Mouse (Mus musculus) gastrocnemius, adult 2 months (tissue): Measurements from ENCODE around the gene Padi3. TPM values are rescaled to one million over a fixed set of nuclear protein-coding genes. Genes with fewer than 3 reads are reported as not detected.
A peak's percentile ranks its signal among the peaks of the same experiment; 100 is the strongest.

Source experiments
- DNase-seq: peaks from one replicate; pipeline ENCODE4 v3.0.0; 2022
- H3K27ac ChIP-seq: fragments of 200-600 bp; 2 replicates; pipeline ENCODE4 v1.8.1; 2022; ENCODE audit warnings: mild to moderate bottlenecking
- H3K4me3 ChIP-seq: fragments of 200-600 bp; 2 replicates; pipeline ENCODE4 v1.8.1; 2022; ENCODE audit warnings: mild to moderate bottlenecking, moderate library complexity
- CTCF ChIP-seq: fragments of 200-600 bp; IDR thresholded peaks from 2 replicates; pipeline ENCODE4 v1.8.1; 2022; ENCODE audit warnings: antibody characterized with exemption, mild to moderate bottlenecking, moderate library complexity
- intact Hi-C: fragments of 180-260 bp; cut with DNase I; formaldehyde crosslinking; loops from one replicate; pipeline ENCODE4 v1.15.1; 2025
- total RNA-seq, 2 experiments: library from RNA; stranded (reverse); gene quantifications; 2 replicates each; pipeline ENCODE4 v1.2.3; 2021

The Padi3 gene
- total RNA-seq, 2 experiments from 2014 or later, result 1.1 to 6.9 TPM

- intact Hi-C loops, result loop anchor here (5.0 kb wide), 1 partner anchor 46 kb away; no protein-coding TSS in a partner anchor
- DNase-seq, result no peak
- Histone ChIP-seq H3K4me3 (no peak overlapping the region), H3K27ac (no peak overlapping the region)
- no peak for TF ChIP-seq CTCF
These were observed 25.9 kb upstream of the Padi3 start for GRCm38 (mm10) chr4:140836208-140836866.

- H3K27ac ChIP-seq, result no peak overlapping the region
- intact Hi-C loops, result loop anchor here (5.0 kb wide), 1 partner anchor 47 kb away; no protein-coding TSS in a partner anchor
- DNase-seq, result peak; percentile 40
- TF ChIP-seq CTCF, result no peak
- H3K4me3 ChIP-seq, result no peak overlapping the region
These were observed 25.2 kb upstream of the Padi3 start for GRCm38 (mm10) chr4:140835682-140836081.

DNA sequence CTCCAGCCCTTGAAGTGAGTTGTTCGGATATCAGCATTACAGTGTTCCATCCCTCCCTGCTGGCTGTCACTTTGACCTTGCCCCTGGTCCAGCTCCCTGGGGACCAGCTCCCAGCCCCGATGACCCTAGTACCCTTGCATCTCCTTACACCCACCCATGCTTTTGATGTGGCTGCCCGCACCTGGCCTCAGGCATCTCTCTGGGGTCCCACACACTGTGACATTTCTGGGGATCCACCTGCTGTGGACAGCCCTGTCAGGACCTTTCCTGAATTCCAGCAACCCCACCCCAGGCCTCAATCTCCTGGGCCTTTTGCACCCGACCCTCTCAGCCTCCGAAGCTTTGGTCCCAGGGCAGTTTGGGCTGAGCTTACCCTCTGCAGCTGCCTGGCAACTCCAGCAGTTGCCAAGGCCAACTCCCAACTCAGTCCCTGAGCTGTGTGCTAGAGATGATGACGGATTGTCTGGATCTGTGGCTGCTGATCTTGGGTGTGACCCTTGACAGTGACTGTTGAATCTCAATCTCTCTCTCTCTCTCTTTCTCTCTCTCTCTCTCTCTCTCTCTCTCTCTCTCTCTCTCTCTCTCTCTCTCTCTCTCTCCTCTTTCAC, 24.0 kb upstream of the Padi3 start:
- Histone ChIP-seq H3K27ac (no peak overlapping the region), H3K4me3 (no peak overlapping the region)
- no peak for TF ChIP-seq CTCF
- intact Hi-C loops, result no loop called here
- DNase-seq, result no peak

- Histone ChIP-seq H3K27ac (no peak overlapping the region), H3K4me3 (no peak overlapping the region)
- intact Hi-C loops, result no loop called here
- no peak for DNase-seq
- no peak for TF ChIP-seq CTCF
These were observed 22.4 kb upstream of the Padi3 start for GRCm38 (mm10) chr4:140832821-140833220.

- Histone ChIP-seq H3K4me3 (no peak overlapping the region), H3K27ac (no peak overlapping the region)
- no peak for DNase-seq
- intact Hi-C loops, result no loop called here
- no peak for TF ChIP-seq CTCF
These were observed 21.4 kb upstream of the Padi3 start for GRCm38 (mm10) chr4:140831808-140832207.

GRCm38 (mm10) chr4:140827237-140827636, 16.8 kb upstream of the Padi3 start:
- DNase-seq, result no peak
- Histone ChIP-seq H3K27ac (no peak overlapping the region), H3K4me3 (no peak overlapping the region)
- TF ChIP-seq CTCF, result peak; percentile 22; the same call in 1 of the 2 replicates
- intact Hi-C loops, result no loop called here

GRCm38 (mm10) chr4:140825942-140826341, 15.5 kb upstream of the Padi3 start:
- DNase-seq, result no peak
- no peak for TF ChIP-seq CTCF
- intact Hi-C loops, result no loop called here
- Histone ChIP-seq H3K27ac (no peak overlapping the region), H3K4me3 (no peak overlapping the region)

- Histone ChIP-seq H3K4me3 (no peak overlapping the region), H3K27ac (no peak overlapping the region)
- TF ChIP-seq CTCF, result peak; percentile 70
- intact Hi-C loops, result loop anchor here (1.0 to 2.0 kb wide), 2 partner anchors 80 to 135 kb away; no protein-coding TSS in a partner anchor
- peak; percentile 76 for DNase-seq
These were observed 11.5 kb upstream of the Padi3 start for GRCm38 (mm10) chr4:140821988-140822387.

GRCm38 (mm10) chr4:140817413-140817812, 7.0 kb upstream of the Padi3 start:
- H3K4me3 ChIP-seq, result no peak overlapping the region
- DNase-seq, result no peak
- intact Hi-C loops, result no loop called here
- TF ChIP-seq CTCF, result no peak
- H3K27ac ChIP-seq, result no peak overlapping the region

DNA sequence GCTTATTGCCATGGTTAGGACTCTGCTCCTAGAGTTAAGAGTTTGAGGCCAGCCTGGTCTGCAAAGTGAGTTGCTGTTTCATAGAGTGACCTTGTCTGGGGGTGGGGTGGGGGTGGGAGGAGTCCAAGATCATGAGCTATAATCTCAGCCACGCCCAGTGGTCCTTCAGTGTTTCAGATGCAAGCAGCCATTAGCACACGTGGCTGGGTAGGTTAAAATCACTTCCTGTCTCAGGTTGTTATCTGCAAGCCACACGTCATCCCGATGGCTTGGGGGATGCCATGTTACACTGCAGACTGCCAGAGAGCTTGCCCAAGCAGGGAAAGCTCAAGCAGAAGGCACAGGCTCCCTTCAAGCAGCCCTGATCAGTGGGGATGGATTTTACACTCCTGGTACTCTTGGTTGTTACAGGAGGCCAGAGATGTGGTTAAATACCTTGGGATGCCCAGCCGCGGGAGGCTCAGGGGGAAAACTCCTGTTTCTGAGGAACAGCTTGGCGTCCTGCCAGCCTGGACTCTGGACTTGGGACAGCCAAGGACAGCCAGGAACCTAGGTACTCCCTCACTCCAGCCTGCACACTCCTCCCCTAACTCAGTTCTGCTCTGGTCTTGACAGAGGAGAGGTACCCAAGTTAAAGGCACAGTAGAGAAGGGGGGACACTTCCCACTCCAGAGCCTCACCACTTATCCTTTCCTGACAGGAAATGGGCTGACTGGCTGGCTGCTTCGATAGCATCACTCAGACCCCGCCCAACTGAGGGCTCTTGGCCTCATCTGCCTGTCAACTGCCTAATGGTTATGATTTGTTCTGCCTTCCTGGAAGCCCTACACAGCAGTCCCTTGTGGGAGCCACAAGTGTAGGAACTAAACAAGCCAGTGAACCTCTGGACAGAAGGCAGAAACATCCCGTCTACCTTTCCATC, 5.8 kb upstream of the Padi3 start:
- Histone ChIP-seq H3K4me3 (no peak overlapping the region), H3K27ac (no peak overlapping the region)
- DNase-seq, result no peak
- intact Hi-C loops, result no loop called here
- no peak for TF ChIP-seq CTCF

DNA sequence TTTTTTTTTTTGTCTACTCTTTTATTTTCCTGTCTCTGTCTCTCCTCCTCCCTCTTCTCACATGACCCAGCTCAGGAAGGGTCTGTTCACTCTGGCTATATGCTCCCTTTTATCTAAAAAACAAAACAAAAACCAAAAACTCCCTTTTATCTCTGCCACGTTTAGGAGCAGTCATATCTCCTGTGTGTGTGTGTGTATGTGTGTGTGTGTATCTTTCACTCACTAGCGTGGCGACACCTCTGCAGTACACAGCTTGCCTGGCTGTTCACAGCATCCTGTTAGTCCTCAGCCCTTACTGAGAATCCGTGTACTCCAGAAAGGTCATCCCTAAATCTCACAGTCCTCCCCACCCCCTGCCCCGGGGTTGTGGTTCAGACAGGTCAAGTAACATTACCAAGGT, 5.0 kb upstream of the Padi3 start:
- DNase-seq, result no peak
- Histone ChIP-seq H3K4me3 (no peak overlapping the region), H3K27ac (no peak overlapping the region)
- no peak for TF ChIP-seq CTCF
- intact Hi-C loops, result no loop called here

DNA sequence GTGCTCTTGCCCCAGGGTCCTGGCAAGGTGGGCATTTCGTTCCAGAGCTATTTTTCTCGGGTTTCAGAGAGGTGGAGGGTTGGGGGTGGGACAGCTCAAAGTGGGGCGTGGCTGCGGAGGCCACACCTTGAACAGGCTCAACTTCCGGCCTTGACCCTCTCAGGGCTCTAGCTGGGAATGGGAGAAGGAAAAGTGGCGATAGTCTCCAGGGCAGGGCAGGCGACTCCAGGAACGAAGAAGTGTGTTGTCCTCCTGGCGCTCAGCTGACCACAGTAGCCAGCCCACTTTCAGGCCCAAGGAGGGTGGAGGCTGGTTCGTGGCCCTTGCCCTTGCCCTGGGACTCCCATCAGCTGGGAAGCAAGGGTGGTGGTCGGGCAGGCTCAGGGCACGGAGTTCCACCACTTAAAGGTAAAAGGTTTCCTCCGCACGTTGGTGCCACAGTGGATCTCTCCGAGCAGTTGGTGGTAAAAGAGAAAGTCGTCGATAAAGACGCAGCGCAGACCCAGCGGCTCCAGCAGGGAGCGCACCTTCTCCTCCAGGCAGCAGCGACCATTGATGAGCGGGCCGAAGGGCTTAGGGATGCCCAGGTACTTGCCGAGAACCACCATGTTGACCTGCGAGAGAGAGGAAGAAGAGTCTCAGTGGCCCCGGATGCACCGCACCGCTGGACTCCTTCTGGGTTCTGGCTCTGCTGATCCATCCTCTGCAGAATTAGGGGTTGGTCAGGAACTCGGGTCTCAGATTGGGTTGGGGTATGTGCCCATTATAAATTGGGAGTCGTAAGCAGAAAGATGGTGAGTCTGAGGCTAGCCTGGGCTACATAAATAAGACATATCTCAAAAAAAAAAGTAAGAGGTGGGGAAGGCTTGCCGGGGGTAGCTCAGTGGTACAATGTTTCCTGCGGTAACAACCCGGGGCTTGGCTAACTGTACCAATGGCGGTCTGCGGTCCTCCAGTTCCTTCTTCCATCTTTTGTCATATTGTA, 4.1 kb upstream of the Padi3 start:
- Histone ChIP-seq H3K27ac (peak overlapping the region; percentile 86), H3K4me3 (peak overlapping the region; percentile 80)
- DNase-seq, result peak; percentile 63
- intact Hi-C loops, result no loop called here
- TF ChIP-seq CTCF, result peak; percentile 63
